Mouse (Mus musculus) heart, embryonic 16.5 days (tissue): ENCODE results near the gene Slc22a3. TPM values are rescaled to one million over a fixed set of nuclear protein-coding genes. Genes with fewer than 3 reads are reported as not detected.

Source experiments
- ATAC-seq: fragments of 200-750 bp; cut with Nextera tagmentation; replicated peaks from 2 replicates; pipeline ENCODE4 v1.8.0; 2017; ENCODE audit warnings: moderate number of reproducible peaks; ENCODE audit not compliant: insufficient read depth, low FRiP score; ENCODE audit errors: extremely low read depth
- H3K27ac ChIP-seq: fragments of 300-500 bp; sonication (generic); 2 replicates; pipeline ENCODE4 v1.5.1; 2014; ENCODE audit warnings: mild to moderate bottlenecking, low read length, control low read depth, moderate library complexity
- H3K27me3 ChIP-seq: fragments of 300-500 bp; sonication (generic); 2 replicates; pipeline ENCODE4 v1.6.1; 2014; ENCODE audit warnings: low read length, mixed read lengths; ENCODE audit not compliant: control insufficient read depth, insufficient read depth
- H3K36me3 ChIP-seq: fragments of 300-500 bp; sonication (generic); 2 replicates; pipeline ENCODE4 v1.6.1; 2014; ENCODE audit not compliant: control insufficient read depth, insufficient read depth
- H3K4me1 ChIP-seq: fragments of 300-500 bp; sonication (generic); 2 replicates; pipeline ENCODE4 v1.6.1; 2014; ENCODE audit warnings: low read length, mixed read lengths; ENCODE audit not compliant: control insufficient read depth, insufficient read depth
- H3K4me2 ChIP-seq: fragments of 300-500 bp; sonication (generic); 2 replicates; pipeline ENCODE4 v1.6.1; 2014; ENCODE audit warnings: low read depth, mild to moderate bottlenecking, control low read depth, low read length
- H3K4me3 ChIP-seq: fragments of 300-500 bp; sonication (generic); 2 replicates; pipeline ENCODE4 v1.5.1; 2014; ENCODE audit warnings: mild to moderate bottlenecking, control low read depth, low read length
- H3K9ac ChIP-seq: fragments of 300-500 bp; sonication (generic); 2 replicates; pipeline ENCODE4 v1.6.1; 2014; ENCODE audit warnings: low read length, control low read depth
- H3K9me3 ChIP-seq: fragments of 300-500 bp; sonication (generic); replicated peaks from 2 replicates; pipeline ENCODE4 v1.6.1; 2016; ENCODE audit warnings: low read length; ENCODE audit not compliant: control insufficient read depth
- WGBS: fragments of 180-500 bp; shearing (Covaris S2); extraction: QIAGEN DNeasy Blood & Tissue Kit; methylation state at CpG from one replicate; pipeline ENCODE4 v1.1.7; 2014; 5-methylcytosine and 5-hydroxymethylcytosine counted together
- polyA plus RNA-seq: library from polyadenylated mRNA; unstranded; fragments of >200 nt; fragmentation: Nextera tagmentation; extraction: Ambion mirVana; gene quantifications from 2 replicates; pipeline ENCODE4 v1.2.1, GENCODE M21; 2015

Gene Slc22a3
- polyA plus RNA-seq, 1 experiment from 2014 or later = 2.3 TPM

DNA sequence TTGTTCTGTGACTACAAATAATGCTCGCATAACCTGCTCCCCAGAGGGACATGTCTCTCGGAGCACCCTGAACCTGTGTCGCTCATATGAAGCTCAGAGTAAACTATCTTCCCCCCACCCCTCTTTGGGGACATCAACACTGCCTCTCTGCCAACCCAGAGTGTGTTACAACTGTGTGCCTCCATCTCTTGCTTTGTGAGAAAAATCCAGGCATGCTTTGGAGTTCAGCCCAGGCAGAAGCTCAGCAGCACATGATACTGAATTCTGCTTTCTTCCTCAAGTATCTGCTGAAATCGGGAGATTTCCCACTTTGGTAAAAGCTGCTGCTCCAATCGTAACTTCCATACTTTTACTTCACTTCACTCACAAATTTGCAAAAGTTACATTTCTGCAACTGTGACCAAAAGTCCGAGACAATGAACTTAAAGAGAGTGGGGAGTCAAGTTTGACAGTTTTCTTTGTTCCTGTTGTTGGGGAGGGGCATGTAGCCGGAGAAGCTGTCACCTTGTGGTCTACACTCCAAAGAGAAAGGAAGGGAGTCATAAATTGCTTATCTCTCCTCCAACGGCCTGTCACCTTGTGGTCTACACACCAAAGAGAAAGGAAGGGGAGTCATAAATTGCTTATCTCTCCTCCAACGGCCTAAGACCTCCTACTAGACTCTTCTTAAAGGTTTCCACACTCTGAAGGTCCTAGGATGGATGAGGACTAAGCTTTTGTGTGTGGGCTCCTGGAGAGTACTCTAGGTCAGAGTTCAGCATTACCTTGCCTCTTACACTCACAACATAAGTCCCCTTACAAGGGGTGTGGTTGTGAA, 5.8 kb upstream of the Slc22a3 start:
- no peaks in the 10 kb centered on the region for H3K4me1 ChIP-seq
- no peak overlapping the region for H3K9ac ChIP-seq
- H3K36me3 ChIP-seq = no peaks in the 10 kb centered on the region
- H3K9me3 ChIP-seq = no peaks in the 10 kb centered on the region
- WGBS = 62% methylated on average over 9 of the region's 9 CpGs
- no peak; the same call in 1 of the 2 replicates for ATAC-seq
- H3K4me2 ChIP-seq = no peak overlapping the region
- H3K27ac ChIP-seq = peak overlapping the region; percentile 50
- H3K27me3 ChIP-seq = peaks cover 11% of the 10 kb centered on the region
- no peak overlapping the region for H3K4me3 ChIP-seq

DNA sequence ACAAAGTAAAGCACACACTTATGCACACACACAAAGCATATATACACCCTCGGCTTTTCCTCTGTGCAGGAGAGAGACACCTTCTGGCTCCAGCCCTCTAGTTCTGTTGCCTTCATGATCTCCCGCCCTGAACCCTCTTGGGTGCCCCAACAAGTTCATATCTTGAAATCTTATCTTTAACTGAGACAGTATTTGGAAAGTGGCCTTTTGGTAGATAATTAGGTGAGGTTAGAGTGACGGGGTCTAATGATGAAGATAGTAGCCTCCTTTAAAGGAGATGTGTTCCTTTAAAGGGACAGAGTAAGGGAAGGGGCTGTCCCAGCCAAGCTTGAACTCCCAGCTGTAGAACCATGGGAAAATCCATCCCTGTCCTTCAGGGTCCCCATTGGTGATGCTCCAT, 3.7 kb upstream of the Slc22a3 start:
- Histone ChIP-seq H3K9me3 (no peaks in the 10 kb centered on the region), H3K4me3 (no peak overlapping the region), H3K36me3 (no peaks in the 10 kb centered on the region), H3K4me2 (no peak overlapping the region), H3K4me1 (no peaks in the 10 kb centered on the region; the same call in 1 of the 2 replicates), H3K9ac (no peak overlapping the region), H3K27ac (no peak overlapping the region), H3K27me3 (peaks cover 33% of the 10 kb centered on the region)
- WGBS = 61% methylated on average over 3 of the region's 3 CpGs
- ATAC-seq = no peak

- H3K27me3 ChIP-seq = peaks cover 47% of the 10 kb centered on the region
Measured at GRCm38 (mm10) chr17:12508376-12508775, 872 bp upstream of the Slc22a3 start.

DNA sequence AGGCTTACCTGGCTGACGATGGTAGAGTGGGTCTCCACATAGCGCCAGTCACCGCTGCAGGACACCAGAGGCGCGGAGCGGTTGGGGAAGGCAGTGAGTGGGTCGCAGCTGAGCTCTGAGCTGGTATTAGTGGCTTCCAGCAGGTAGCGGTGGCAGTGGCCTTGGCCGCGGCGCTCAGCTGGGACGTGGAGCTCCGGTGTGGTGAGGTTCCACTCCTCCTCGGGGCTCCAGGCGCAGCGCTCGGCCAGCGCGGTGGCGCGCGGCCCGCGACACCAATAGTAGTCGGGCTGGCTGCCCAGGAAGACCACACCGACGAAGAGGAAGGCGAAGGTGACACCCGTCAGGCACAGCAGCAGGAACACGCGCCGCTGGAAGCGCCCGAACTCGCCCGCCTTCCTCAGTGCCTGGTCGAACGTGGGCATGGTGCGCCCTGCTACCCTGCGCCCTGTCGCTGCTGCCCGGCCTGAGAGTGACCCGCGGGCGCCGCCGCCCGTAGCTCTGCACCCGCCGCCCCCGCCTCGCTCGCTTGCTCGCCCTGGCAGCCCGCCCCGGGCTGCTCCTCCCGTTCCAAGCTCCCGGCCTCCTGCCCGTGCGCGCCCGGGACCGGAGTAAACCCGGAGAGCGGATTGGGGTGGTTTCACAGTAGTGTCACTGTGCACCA, 471 bp downstream of the Slc22a3 start:
- Histone ChIP-seq H3K27me3 (peaks cover 52% of the 10 kb centered on the region), H3K4me2 (peak overlapping the region; percentile 77), H3K36me3 (no peaks in the 10 kb centered on the region), H3K9me3 (no peaks in the 10 kb centered on the region), H3K4me3 (peak overlapping the region; percentile 57), H3K27ac (no peak overlapping the region), H3K4me1 (no peaks in the 10 kb centered on the region; the same call in 1 of the 2 replicates), H3K9ac (peak overlapping the region; percentile 62)
- WGBS = 1% methylated on average over 60 of the region's 65 CpGs
- peak; percentile 37 for ATAC-seq

More at GRCm38 (mm10) chr17:12508376-12508775, 872 bp upstream of the Slc22a3 start:
- Histone ChIP-seq H3K36me3 (no peaks in the 10 kb centered on the region), H3K9me3 (no peaks in the 10 kb centered on the region), H3K27ac (no peak overlapping the region), H3K4me3 (no peak overlapping the region), H3K4me1 (no peaks in the 10 kb centered on the region; the same call in 1 of the 2 replicates), H3K9ac (no peak overlapping the region), H3K4me2 (no peak overlapping the region)
- 30% methylated on average over 7 of the region's 7 CpGs for WGBS
- no peak for ATAC-seq

DNA sequence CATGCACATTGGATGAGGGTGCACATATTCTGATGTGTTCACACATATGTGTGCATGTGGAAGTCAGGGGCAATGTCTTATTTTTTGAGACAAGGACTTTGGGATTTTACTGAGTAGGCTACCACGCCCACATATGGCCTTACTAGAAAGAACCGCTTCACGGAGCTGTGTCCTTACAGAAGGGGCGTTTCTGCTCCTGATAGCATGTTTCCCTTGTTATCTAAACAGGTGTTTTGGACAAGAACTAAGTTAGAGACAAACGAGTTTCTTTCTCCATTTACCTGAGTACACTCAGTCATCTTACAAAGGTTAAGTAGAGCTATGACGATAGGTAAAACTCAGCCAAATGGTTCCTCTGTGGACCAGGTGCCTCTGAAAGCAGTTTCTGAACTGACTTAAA, 1.8 kb downstream of the Slc22a3 start:
- H3K36me3 ChIP-seq = no peaks in the 10 kb centered on the region

DNA sequence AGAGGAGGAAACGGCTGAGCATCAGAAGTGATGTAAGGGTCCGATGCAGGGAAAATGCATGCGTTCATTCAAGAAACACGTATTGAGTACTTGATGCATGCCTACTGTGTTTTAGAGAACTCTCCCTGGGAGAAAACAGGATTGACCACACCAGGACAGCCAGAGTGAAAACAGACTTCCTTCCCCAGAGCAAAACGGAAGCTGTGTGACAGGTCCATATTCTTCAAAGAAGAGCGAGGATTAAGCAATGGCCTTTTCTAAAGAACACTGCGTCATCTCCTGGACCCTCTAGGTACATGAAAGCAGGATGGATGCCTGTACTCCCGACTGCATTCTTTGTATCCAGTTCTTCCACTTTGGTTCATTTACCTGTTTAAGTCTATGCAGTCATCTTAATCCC, 8.1 kb downstream of the Slc22a3 start:
- Histone ChIP-seq H3K9me3 (peaks cover 2% of the 10 kb centered on the region; the same call in 1 of the 2 replicates), H3K27ac (no peak overlapping the region), H3K9ac (no peak overlapping the region), H3K4me2 (no peak overlapping the region), H3K4me3 (no peak overlapping the region), H3K27me3 (0 out of 2 replicates have a peak, but pooled peaks cover 8% of the 10 kb centered on the region), H3K36me3 (no peaks in the 10 kb centered on the region), H3K4me1 (no peaks in the 10 kb centered on the region)
- no peak for ATAC-seq
- 82% methylated on average over 8 of the region's 8 CpGs for WGBS

More for the DNA sequence above, 1.8 kb downstream of the Slc22a3 start:
- Histone ChIP-seq H3K9me3 (peaks cover 2% of the 10 kb centered on the region; the same call in 1 of the 2 replicates), H3K9ac (no peak overlapping the region), H3K4me3 (peak overlapping the region; percentile 16; the same call in 1 of the 2 replicates), H3K27me3 (peaks cover 52% of the 10 kb centered on the region), H3K4me2 (peak overlapping the region; percentile 77), H3K27ac (no peak overlapping the region), H3K4me1 (no peaks in the 10 kb centered on the region; the same call in 1 of the 2 replicates)
- no peak for ATAC-seq
- 62% methylated on average over 6 of the region's 6 CpGs for WGBS

DNA sequence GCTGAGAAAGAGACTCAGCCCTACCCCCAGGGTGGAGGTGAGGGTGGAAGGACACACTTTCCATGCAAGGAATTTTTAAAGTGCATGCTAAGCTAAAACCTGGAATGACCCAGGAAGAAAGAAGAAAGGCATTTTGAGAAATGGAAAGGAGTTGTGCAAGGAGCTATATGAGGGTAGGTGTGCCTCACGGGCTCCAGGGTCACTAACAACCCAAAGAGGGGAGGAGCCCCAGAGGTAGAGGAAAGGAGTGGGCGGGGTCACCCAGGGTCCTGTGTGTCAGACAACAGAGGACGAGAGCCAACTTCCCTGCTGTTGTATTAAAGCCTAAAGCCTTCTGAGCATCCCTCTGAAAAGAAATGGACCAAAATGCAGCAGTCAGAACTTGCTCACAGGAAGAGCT, 11.9 kb downstream of the Slc22a3 start:
- H3K9ac ChIP-seq = no peak overlapping the region
- H3K27me3 ChIP-seq = 0 out of 2 replicates have a peak, but pooled peaks cover 2% of the 10 kb centered on the region
- WGBS = 45% methylated on average over 3 of the region's 3 CpGs
- no peaks in the 10 kb centered on the region for H3K4me1 ChIP-seq
- no peaks in the 10 kb centered on the region for H3K9me3 ChIP-seq
- no peaks in the 10 kb centered on the region for H3K36me3 ChIP-seq
- no peak overlapping the region for H3K27ac ChIP-seq
- ATAC-seq = no peak
- no peak overlapping the region for H3K4me3 ChIP-seq
- H3K4me2 ChIP-seq = no peak overlapping the region

DNA sequence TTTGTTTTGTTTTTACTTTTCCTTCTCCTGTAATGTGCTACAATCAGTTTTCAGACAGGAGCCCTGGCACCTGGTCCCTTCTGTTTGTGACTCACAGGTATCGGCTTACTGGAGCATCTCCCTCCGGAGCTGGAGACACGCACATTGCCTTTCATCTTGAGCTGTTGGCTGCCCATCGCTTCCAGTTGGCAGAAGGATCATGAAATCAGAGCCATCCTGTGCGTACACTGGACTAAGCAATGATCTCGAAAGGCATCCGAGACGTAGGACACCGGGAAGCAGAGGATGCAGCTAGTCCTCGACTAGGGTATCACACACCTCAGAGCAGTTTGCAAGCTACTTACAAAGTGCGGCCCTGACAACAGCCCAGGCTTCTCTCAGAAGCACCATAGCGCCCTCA, 15.9 kb downstream of the Slc22a3 start:
- H3K9ac ChIP-seq = no peak overlapping the region
- H3K9me3 ChIP-seq = no peaks in the 10 kb centered on the region
- ATAC-seq = no peak
- no peak overlapping the region for H3K4me3 ChIP-seq
- no peaks in the 10 kb centered on the region for H3K4me1 ChIP-seq
- no peak overlapping the region for H3K4me2 ChIP-seq
- H3K36me3 ChIP-seq = no peaks in the 10 kb centered on the region
- no peak overlapping the region for H3K27ac ChIP-seq
- 86% methylated on average over 12 of the region's 12 CpGs for WGBS
- 0 out of 2 replicates have a peak, but pooled peaks cover 2% of the 10 kb centered on the region for H3K27me3 ChIP-seq

GRCm38 (mm10) chr17:12489888-12490287, 17.6 kb downstream of the Slc22a3 start:
- H3K27me3 ChIP-seq = 0 out of 2 replicates have a peak, but pooled peaks cover 2% of the 10 kb centered on the region
- no peak for ATAC-seq
- no peaks in the 10 kb centered on the region for H3K9me3 ChIP-seq
- no peak overlapping the region for H3K4me2 ChIP-seq
- H3K36me3 ChIP-seq = no peaks in the 10 kb centered on the region
- no peak overlapping the region for H3K9ac ChIP-seq
- H3K4me1 ChIP-seq = no peaks in the 10 kb centered on the region
- H3K27ac ChIP-seq = no peak overlapping the region
- WGBS = 75% methylated on average over 5 of the region's 5 CpGs
- no peak overlapping the region for H3K4me3 ChIP-seq
